Mouse (Mus musculus) CD4-positive, CD25-positive, alpha-beta regulatory T cell (primary cell): Measurements from ENCODE around the gene Btbd35f16. TPM values are rescaled to one million over a fixed set of nuclear protein-coding genes. Genes with fewer than 3 reads are reported as not detected.

Source experiments
- polyA plus RNA-seq: library from polyadenylated mRNA; unstranded; fragments of 100-300 nt; shearing (Covaris generic); gene quantifications from one replicate; pipeline ENCODE4 v1.2.1, GENCODE M21; 2017

The Btbd35f16 gene
- not detected for polyA plus RNA-seq

DNA sequence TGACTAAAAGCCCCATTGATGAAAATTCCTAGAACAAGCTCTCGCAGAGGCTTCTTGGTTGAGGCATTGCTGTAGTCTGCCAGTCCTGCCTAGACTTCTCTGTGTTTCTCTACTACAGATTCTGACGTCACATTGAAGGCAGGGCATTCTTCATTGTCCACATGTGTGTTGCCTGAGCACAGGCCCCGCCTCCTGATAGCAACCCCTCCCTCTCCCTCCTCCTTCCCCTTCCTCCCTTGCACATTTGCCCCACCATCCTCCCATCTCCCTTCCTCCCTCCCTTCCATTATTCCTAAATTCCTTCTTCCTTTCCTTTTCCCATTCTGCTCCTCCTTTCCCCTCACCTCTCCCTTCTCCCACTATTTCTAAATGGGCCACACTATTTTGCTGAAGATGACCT lies at the start of gene Btbd35f16:
Btbd35f16 (minus strand) TSS at position 101 of the 400 bp plus-strand sequence.

Other genes with a start within 250 kb of the Btbd35f16 start
- not detected for gene Btbd35f10, start 204.1 kb downstream of the Btbd35f16 start, polyA plus RNA-seq
- gene Btbd35f3, start 80.7 kb upstream of the Btbd35f16 start, polyA plus RNA-seq, result not detected
- not detected for gene Btbd35f28, start 239.6 kb upstream of the Btbd35f16 start, polyA plus RNA-seq